Mouse (Mus musculus) heart, adult 2 months (tissue): ENCODE measurements around the gene Jak1.

Experiments
- CTCF ChIP-seq: fragments of 200-600 bp; IDR thresholded peaks from 2 replicates; pipeline ENCODE4 v1.8.1; 2022; ENCODE audit warnings: antibody characterized with exemption, mild to moderate bottlenecking, moderate library complexity
- POLR2A ChIP-seq: fragments of 200-500 bp; IDR thresholded peaks from 2 replicates; pipeline ENCODE4 v1.6.1; 2011; ENCODE audit warnings: mild to moderate bottlenecking, low read depth, low read length, control low read depth; ENCODE audit not compliant: insufficient read depth

DNA sequence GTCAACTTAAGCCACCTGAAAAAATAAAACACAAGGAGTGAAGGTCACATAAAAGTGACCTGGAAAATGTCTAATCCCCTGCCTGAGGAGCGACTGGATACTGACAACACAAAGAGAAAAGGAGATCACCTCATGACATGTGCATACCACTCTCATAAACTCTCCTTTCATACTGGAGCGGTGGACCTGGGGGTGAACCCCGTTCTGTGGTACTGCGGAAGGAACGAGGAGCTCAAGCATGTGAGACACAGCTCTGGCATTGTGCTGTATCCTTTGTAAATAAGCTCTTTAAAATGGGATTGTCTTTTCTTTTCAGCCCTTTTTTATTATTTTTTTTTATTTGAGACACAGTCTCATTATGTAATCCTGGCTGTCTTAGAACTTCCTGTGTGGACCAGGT lies 84.4 kb downstream of the Jak1 start:
- TF ChIP-seq CTCF (no peak), POLR2A (no peak)
